Mouse (Mus musculus) gastrocnemius, adult 8-10 months (tissue): ENCODE results near the gene Aff3. TPM values are rescaled to one million over a fixed set of nuclear protein-coding genes. Genes with fewer than 3 reads are reported as not detected.

Experiments used
- DNase-seq, 2 experiments: peaks; one replicate each; pipeline ENCODE4 v3.0.0; 2022; ENCODE audit warnings: low spot score in 2 of 2
- total RNA-seq, 4 experiments: library from RNA; stranded (reverse); gene quantifications; 2 replicates each; pipeline ENCODE4 v1.2.4; 2022

Gene Aff3
- total RNA-seq, 4 experiments from 2014 or later: 1.0 to 6.1 (median 1.3) TPM

- DNase-seq: no peak
These were observed 62.8 kb downstream of the Aff3 start for GRCm38 (mm10) chr1:38601802-38602508.

GRCm38 (mm10) chr1:38595311-38595710 is 69.4 kb downstream of the Aff3 start:
- DNase-seq: no peak

- DNase-seq: no peak
These were observed 70.0 kb downstream of the Aff3 start for GRCm38 (mm10) chr1:38594766-38595165.

GRCm38 (mm10) chr1:38591194-38591593 is 73.6 kb downstream of the Aff3 start:
- no peak for DNase-seq

GRCm38 (mm10) chr1:38588741-38589140 is 76.0 kb downstream of the Aff3 start:
- DNase-seq: no peak

GRCm38 (mm10) chr1:38582328-38582727 is 82.4 kb downstream of the Aff3 start:
- DNase-seq: no peak

GRCm38 (mm10) chr1:38580572-38580971 is 84.2 kb downstream of the Aff3 start:
- DNase-seq: no peak

- no peak for DNase-seq
These were observed 86.4 kb downstream of the Aff3 start for GRCm38 (mm10) chr1:38578339-38578738.

- DNase-seq: no peak
These were observed 97.0 kb downstream of the Aff3 start for GRCm38 (mm10) chr1:38567791-38568190.

GRCm38 (mm10) chr1:38566101-38566678 is 98.6 kb downstream of the Aff3 start:
- no peak for DNase-seq

- DNase-seq: no peak
These were observed 99.4 kb downstream of the Aff3 start for GRCm38 (mm10) chr1:38565295-38565777.

- DNase-seq: no peak
These were observed 102.2 kb downstream of the Aff3 start for GRCm38 (mm10) chr1:38562397-38563199.

GRCm38 (mm10) chr1:38561331-38561730 is 103.4 kb downstream of the Aff3 start:
- DNase-seq: no peak

- no peak for DNase-seq
These were observed 104.1 kb downstream of the Aff3 start for GRCm38 (mm10) chr1:38560666-38561065.

GRCm38 (mm10) chr1:38557615-38558014 is 107.1 kb downstream of the Aff3 start:
- DNase-seq: no peak

GRCm38 (mm10) chr1:38554546-38554945 is 110.2 kb downstream of the Aff3 start:
- no peak for DNase-seq

- DNase-seq: no peak
These were observed 111.7 kb downstream of the Aff3 start for GRCm38 (mm10) chr1:38553090-38553489.

- no peak for DNase-seq
These were observed 114.2 kb downstream of the Aff3 start for GRCm38 (mm10) chr1:38550579-38550978.

- DNase-seq: no peak
These were observed 115.8 kb downstream of the Aff3 start for GRCm38 (mm10) chr1:38548671-38549661.

GRCm38 (mm10) chr1:38547685-38548084 is 117.1 kb downstream of the Aff3 start:
- DNase-seq: no peak

GRCm38 (mm10) chr1:38546696-38547095 is 118.1 kb downstream of the Aff3 start:
- no peak for DNase-seq
